Mouse (Mus musculus): Measurements from ENCODE around the gene Tmem156.

- TF ChIP-seq CTCF (IDR thresholded peaks at IDR 0.05) (no peak), POLR2A (IDR thresholded peaks at IDR 0.05; ENCODE audit: insufficient read depth, low read depth, low read length) (no peak), EP300 (IDR thresholded peaks at IDR 0.05; ENCODE audit: insufficient read depth, low read depth, low read length) (no peak)
These were observed 1.8 kb upstream of the Tmem156 start for GRCm38 (mm10) chr5:65093769-65094168.
